Mouse (Mus musculus) frontal cortex, postnatal 36 days (tissue): ENCODE results near the gene St8sia1.
A peak's percentile ranks its signal among the peaks of the same experiment; 100 is the strongest.

Experiments
- DNase-seq, 2 experiments: peaks; one replicate each; pipeline ENCODE4 v3.0.0; 2022; ENCODE audit warnings: low spot score in 2 of 2

The St8sia1 gene

GRCm38 (mm10) chr6:142825449-142825848 is 138.8 kb downstream of the St8sia1 start:
- peak in 1 of 2 experiments; percentile 12 for DNase-seq

- DNase-seq: no peak
Observed at GRCm38 (mm10) chr6:142823008-142823787, 141.1 kb downstream of the St8sia1 start.

- DNase-seq: no peak
Observed at GRCm38 (mm10) chr6:142818306-142818705, 145.9 kb downstream of the St8sia1 start.

- DNase-seq: no peak
Observed at GRCm38 (mm10) chr6:142815513-142815912, 148.7 kb downstream of the St8sia1 start.

GRCm38 (mm10) chr6:142814495-142814921 is 149.7 kb downstream of the St8sia1 start:
- DNase-seq: peak; percentile 86 to 93

GRCm38 (mm10) chr6:142814011-142814410 is 150.2 kb downstream of the St8sia1 start:
- DNase-seq: no peak

GRCm38 (mm10) chr6:142812969-142813368 is 151.3 kb downstream of the St8sia1 start:
- no peak for DNase-seq

GRCm38 (mm10) chr6:142810239-142810638 is 154.0 kb downstream of the St8sia1 start:
- DNase-seq: no peak

GRCm38 (mm10) chr6:142809373-142810098 is 154.7 kb downstream of the St8sia1 start:
- no peak for DNase-seq

GRCm38 (mm10) chr6:142806326-142806725 is 157.9 kb downstream of the St8sia1 start:
- DNase-seq: no peak

- no peak for DNase-seq
Observed at GRCm38 (mm10) chr6:142804402-142804801, 159.8 kb downstream of the St8sia1 start, which contains the start of gene Sult6b2. TSS of gene Sult6b2 (minus strand) at chr6:142804502.

GRCm38 (mm10) chr6:142802617-142803525 is 161.4 kb downstream of the St8sia1 start:
- no peak for DNase-seq

GRCm38 (mm10) chr6:142801687-142802086 is 162.6 kb downstream of the St8sia1 start:
- DNase-seq: no peak

- no peak for DNase-seq
Observed at GRCm38 (mm10) chr6:142799704-142800374, 164.4 kb downstream of the St8sia1 start.

GRCm38 (mm10) chr6:142798837-142799236 is 165.4 kb downstream of the St8sia1 start:
- no peak for DNase-seq

GRCm38 (mm10) chr6:142797996-142798395 is 166.3 kb downstream of the St8sia1 start:
- no peak for DNase-seq

- DNase-seq: no peak
Observed at GRCm38 (mm10) chr6:142795655-142796441, 168.4 kb downstream of the St8sia1 start.

GRCm38 (mm10) chr6:142795087-142795486 is 169.2 kb downstream of the St8sia1 start:
- DNase-seq: no peak

GRCm38 (mm10) chr6:142793468-142793867 is 170.8 kb downstream of the St8sia1 start:
- DNase-seq: no peak

- DNase-seq: no peak
Observed at GRCm38 (mm10) chr6:142792241-142792968, 171.8 kb downstream of the St8sia1 start.
